Mouse (Mus musculus) R1 (cell line): Measurements from ENCODE around the gene Anapc11.

ENCODE experiments used
- DNase-seq: peaks from one replicate; pipeline ENCODE4 v3.0.0-alpha.2; 2018; ENCODE audit warnings: low read depth, low spot score

Gene Anapc11

DNA sequence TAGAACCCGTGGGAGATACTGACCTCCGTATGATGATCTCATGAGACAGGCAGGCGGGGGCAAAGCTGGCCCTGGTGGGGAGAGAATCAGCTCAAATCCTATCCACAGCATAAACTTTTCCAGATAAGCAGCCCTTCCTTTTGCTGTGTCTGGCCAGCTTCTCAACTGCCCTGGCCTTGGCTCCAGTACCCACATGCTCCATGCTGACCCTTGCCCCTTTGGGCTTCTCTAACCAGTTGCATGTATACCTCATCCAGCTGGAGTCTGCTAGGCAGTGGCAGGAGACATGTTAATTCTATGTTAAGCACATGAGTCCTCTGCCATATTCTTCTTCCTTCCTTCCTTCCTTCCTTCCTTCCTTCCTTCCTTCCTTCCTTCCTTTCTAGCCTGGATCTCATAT lies 56.5 kb downstream of the Anapc11 start:
- no peak for DNase-seq

DNA sequence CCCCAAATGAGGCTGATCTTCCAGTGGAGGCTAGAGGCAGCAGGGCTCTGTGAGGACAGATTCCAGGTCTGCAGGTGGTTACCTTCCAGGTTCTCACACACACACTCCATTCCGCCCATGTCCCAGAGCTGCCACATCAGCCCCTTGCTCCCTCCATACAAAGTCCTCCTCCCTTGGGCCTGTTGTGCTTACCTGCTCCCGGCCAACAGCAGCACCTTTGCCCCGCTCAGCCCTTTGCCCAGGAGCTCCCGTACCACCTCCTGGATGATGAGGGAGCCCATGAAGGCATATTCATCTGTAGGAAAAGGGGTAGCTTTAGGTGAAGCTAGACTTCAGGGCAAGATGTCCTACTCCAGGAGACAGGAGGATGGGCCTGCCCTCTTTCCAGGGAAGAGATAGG lies 59.1 kb downstream of the Anapc11 start:
- no peak for DNase-seq
